Mouse (Mus musculus) lung, embryonic 16.5 days (tissue): ENCODE data around the gene Dpf1. TPM values are rescaled to one million over a fixed set of nuclear protein-coding genes. Genes with fewer than 3 reads are reported as not detected.

Experiments used
- ATAC-seq: fragments of 200-750 bp; cut with Nextera tagmentation; 2 replicates; pipeline ENCODE4 v1.8.0; 2017; ENCODE audit warnings: low read depth, mild to moderate bottlenecking, moderate library complexity
- H3K27ac ChIP-seq: fragments of 300-500 bp; sonication (generic); 2 replicates; pipeline ENCODE4 v1.5.1; 2014; ENCODE audit warnings: mild to moderate bottlenecking, control low read depth, low read length
- H3K27me3 ChIP-seq: fragments of 300-500 bp; sonication (generic); 2 replicates; pipeline ENCODE4 v1.6.1; 2014; ENCODE audit warnings: low read depth, low read length, mixed read lengths; ENCODE audit not compliant: control insufficient read depth, insufficient read depth
- H3K36me3 ChIP-seq: fragments of 300-500 bp; sonication (generic); 2 replicates; pipeline ENCODE4 v1.6.1; 2014; ENCODE audit warnings: low read length; ENCODE audit not compliant: control insufficient read depth, insufficient read depth
- H3K4me1 ChIP-seq: fragments of 300-500 bp; sonication (generic); replicated peaks from 2 replicates; pipeline ENCODE4 v1.6.1; 2014; ENCODE audit warnings: low read length, mixed read lengths; ENCODE audit not compliant: control insufficient read depth, insufficient read depth
- H3K4me2 ChIP-seq: fragments of 300-500 bp; sonication (generic); 2 replicates; pipeline ENCODE4 v1.6.1; 2014; ENCODE audit warnings: low read depth, low read length, control low read depth
- H3K4me3 ChIP-seq: fragments of 300-500 bp; sonication (generic); 2 replicates; pipeline ENCODE4 v1.5.1; 2014; ENCODE audit warnings: mild to moderate bottlenecking, low read length, control low read depth
- H3K9ac ChIP-seq: fragments of 300-500 bp; sonication (generic); 2 replicates; pipeline ENCODE4 v1.6.1; 2014; ENCODE audit warnings: low read length, control low read depth
- H3K9me3 ChIP-seq: fragments of 300-500 bp; sonication (generic); 2 replicates; pipeline ENCODE4 v1.6.1; 2016; ENCODE audit warnings: low read length; ENCODE audit not compliant: control insufficient read depth
- WGBS: fragments of 180-500 bp; shearing (Covaris S2); extraction: QIAGEN DNeasy Blood & Tissue Kit; methylation state at CpG from one replicate; pipeline ENCODE4 v1.1.7; 2014; 5-methylcytosine and 5-hydroxymethylcytosine counted together
- polyA plus RNA-seq: library from polyadenylated mRNA; unstranded; fragments of >200 nt; fragmentation: Nextera tagmentation; extraction: Ambion mirVana; gene quantifications from 2 replicates; pipeline ENCODE4 v1.2.1, GENCODE M21; 2015

Dpf1 gene
- polyA plus RNA-seq, 1 experiment from 2014 or later: 8.7 TPM

- no peak for ATAC-seq
Observed at GRCm38 (mm10) chr7:29342489-29343092, 38.8 kb downstream of the Dpf1 start.

DNA sequence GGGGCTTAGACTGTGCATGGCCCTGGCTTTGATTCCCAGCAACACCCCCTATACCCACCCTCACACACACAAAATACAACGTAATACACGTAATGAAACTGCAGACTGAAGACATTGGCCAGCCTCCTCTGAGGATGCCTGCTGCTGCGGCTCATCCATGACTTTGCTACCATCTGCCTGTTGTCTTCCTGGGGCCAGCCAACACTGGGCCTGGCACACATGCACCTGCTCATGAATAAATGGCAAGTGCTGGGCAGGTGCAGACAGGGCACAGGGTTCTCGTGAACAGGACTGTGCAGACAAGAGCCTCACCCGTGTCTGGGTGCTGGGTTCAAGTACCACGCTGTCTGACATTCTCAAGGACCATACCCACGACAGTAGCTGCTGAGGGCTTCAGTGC is 40.0 kb downstream of the Dpf1 start:
- 89% methylated on average over 7 of the region's 7 CpGs for WGBS

More at GRCm38 (mm10) chr7:29342489-29343092, 38.8 kb downstream of the Dpf1 start:
- Histone ChIP-seq H3K4me1 (no peaks in the 10 kb centered on the region), H3K9me3 (no peaks in the 10 kb centered on the region), H3K4me2 (no peak overlapping the region), H3K27ac (no peak overlapping the region), H3K27me3 (no peaks in the 10 kb centered on the region), H3K9ac (no peak overlapping the region), H3K36me3 (peaks cover 12% of the 10 kb centered on the region), H3K4me3 (no peak overlapping the region)
- 68% methylated on average over 8 of the region's 8 CpGs for WGBS

DNA sequence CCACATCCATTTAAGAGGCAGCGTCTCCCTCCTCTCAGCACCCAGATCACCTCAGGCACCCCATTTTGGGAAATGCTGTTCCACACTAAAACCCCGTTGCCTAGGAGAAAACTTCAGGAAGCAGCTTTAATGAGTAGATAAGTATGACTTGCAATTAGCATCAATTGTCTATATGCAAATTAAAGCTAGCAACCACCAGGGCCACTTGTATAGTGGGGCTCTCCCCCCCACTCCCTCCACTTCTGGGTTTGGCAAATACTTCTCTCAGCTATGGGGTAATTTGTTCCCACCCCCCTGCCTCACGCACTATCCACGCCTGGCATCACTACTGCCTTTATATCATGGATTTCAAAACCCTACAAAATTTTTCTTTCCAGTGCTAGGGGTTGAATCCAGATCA is 41.8 kb downstream of the Dpf1 start:
- 81% methylated on average over 4 of the region's 4 CpGs for WGBS

More for the DNA sequence above, 40.0 kb downstream of the Dpf1 start:
- Histone ChIP-seq H3K4me3 (no peak overlapping the region), H3K9ac (no peak overlapping the region), H3K27ac (no peak overlapping the region), H3K36me3 (peaks cover 13% of the 10 kb centered on the region), H3K4me1 (no peaks in the 10 kb centered on the region), H3K4me2 (no peak overlapping the region), H3K9me3 (no peaks in the 10 kb centered on the region), H3K27me3 (no peaks in the 10 kb centered on the region)
- ATAC-seq: no peak

GRCm38 (mm10) chr7:29346212-29346611 is 42.5 kb downstream of the Dpf1 start:
- Histone ChIP-seq H3K9me3 (no peaks in the 10 kb centered on the region), H3K4me1 (no peaks in the 10 kb centered on the region), H3K4me2 (no peak overlapping the region), H3K36me3 (peaks cover 24% of the 10 kb centered on the region), H3K27me3 (no peaks in the 10 kb centered on the region), H3K9ac (no peak overlapping the region), H3K27ac (no peak overlapping the region), H3K4me3 (no peak overlapping the region)
- ATAC-seq: no peak
- 69% methylated on average over 3 of the region's 3 CpGs for whole genome bisulfite sequencing

More for the DNA sequence above, 41.8 kb downstream of the Dpf1 start:
- H3K9ac ChIP-seq: no peak overlapping the region
- H3K9me3 ChIP-seq: no peaks in the 10 kb centered on the region
- H3K4me3 ChIP-seq: no peak overlapping the region
- no peak overlapping the region for H3K4me2 ChIP-seq
- no peaks in the 10 kb centered on the region for H3K27me3 ChIP-seq
- no peak for ATAC-seq
- H3K27ac ChIP-seq: no peak overlapping the region
- peaks cover 21% of the 10 kb centered on the region for H3K36me3 ChIP-seq
- no peaks in the 10 kb centered on the region for H3K4me1 ChIP-seq

GRCm38 (mm10) chr7:29350489-29350888 is 46.7 kb downstream of the Dpf1 start:
- Histone ChIP-seq H3K36me3 (peaks cover 40% of the 10 kb centered on the region), H3K27me3 (no peaks in the 10 kb centered on the region), H3K4me2 (no peak overlapping the region), H3K9ac (no peak overlapping the region), H3K4me3 (no peak overlapping the region), H3K9me3 (no peaks in the 10 kb centered on the region), H3K4me1 (no peaks in the 10 kb centered on the region), H3K27ac (no peak overlapping the region)
- no peak for ATAC-seq
- WGBS: 79% methylated on average over 10 of the region's 10 CpGs

- H3K4me2 ChIP-seq: no peak overlapping the region
- 95% methylated on average over 8 of the region's 8 CpGs for WGBS
- H3K27me3 ChIP-seq: no peaks in the 10 kb centered on the region
- peaks cover 37% of the 10 kb centered on the region for H3K36me3 ChIP-seq
- H3K9ac ChIP-seq: no peak overlapping the region
- ATAC-seq: no peak
- H3K27ac ChIP-seq: no peak overlapping the region
- H3K4me3 ChIP-seq: no peak overlapping the region
- no peaks in the 10 kb centered on the region for H3K4me1 ChIP-seq
- H3K9me3 ChIP-seq: no peaks in the 10 kb centered on the region
Observed at GRCm38 (mm10) chr7:29352246-29352645, 48.5 kb downstream of the Dpf1 start.

DNA sequence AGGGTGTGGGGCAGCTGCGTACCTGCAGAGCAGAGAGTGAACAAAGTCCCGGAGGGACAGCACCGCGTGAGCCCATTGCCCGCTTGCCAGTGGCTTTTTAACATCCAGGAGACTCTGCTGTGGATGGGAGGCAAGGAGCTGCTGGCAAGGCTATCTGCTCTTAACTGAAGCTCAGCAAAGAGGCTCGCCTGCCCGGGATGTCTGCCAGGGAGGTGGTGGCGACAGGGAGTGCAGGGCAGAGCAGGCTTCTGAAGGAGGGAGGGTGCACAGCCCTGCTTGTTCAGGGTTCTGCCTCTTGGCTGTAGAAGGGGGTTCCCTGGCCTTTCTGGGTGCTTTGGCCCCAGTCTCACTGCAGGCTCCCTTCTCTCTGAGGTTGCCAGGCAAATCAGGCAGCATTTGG is 50.4 kb downstream of the Dpf1 start:
- no peak overlapping the region for H3K4me3 ChIP-seq
- H3K4me1 ChIP-seq: no peaks in the 10 kb centered on the region
- H3K9ac ChIP-seq: no peak overlapping the region
- no peaks in the 10 kb centered on the region for H3K27me3 ChIP-seq
- no peak overlapping the region for H3K27ac ChIP-seq
- no peak overlapping the region for H3K4me2 ChIP-seq
- no peak for ATAC-seq
- peaks cover 32% of the 10 kb centered on the region for H3K36me3 ChIP-seq
- H3K9me3 ChIP-seq: no peaks in the 10 kb centered on the region
- WGBS: 80% methylated on average over 8 of the region's 8 CpGs

DNA sequence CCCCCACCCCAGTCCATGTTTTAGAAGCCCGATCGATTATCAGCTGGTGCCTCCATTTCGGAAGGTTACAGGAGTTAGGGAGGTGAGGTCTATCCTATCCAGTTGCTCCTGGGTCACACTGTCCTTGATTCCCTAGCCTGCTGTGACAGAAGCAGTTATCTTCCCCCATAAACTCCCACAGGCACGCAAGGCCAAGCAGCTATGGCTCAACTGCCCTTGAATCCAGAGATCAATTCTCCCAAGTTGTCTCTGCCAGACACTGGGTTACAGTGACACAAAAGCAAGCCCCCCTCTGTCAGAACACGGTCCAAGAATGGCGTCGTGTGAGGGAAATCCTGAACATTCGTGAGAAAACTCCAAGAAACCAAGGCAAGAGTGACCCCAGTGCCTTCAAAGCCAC is 51.7 kb downstream of the Dpf1 start:
- H3K9ac ChIP-seq: no peak overlapping the region
- no peak overlapping the region for H3K4me2 ChIP-seq
- no peaks in the 10 kb centered on the region for H3K9me3 ChIP-seq
- 86% methylated on average over 8 of the region's 8 CpGs for WGBS
- no peak overlapping the region for H3K27ac ChIP-seq
- no peaks in the 10 kb centered on the region for H3K4me1 ChIP-seq
- no peaks in the 10 kb centered on the region for H3K27me3 ChIP-seq
- ATAC-seq: no peak
- no peak overlapping the region for H3K4me3 ChIP-seq
- peaks cover 29% of the 10 kb centered on the region for H3K36me3 ChIP-seq

DNA sequence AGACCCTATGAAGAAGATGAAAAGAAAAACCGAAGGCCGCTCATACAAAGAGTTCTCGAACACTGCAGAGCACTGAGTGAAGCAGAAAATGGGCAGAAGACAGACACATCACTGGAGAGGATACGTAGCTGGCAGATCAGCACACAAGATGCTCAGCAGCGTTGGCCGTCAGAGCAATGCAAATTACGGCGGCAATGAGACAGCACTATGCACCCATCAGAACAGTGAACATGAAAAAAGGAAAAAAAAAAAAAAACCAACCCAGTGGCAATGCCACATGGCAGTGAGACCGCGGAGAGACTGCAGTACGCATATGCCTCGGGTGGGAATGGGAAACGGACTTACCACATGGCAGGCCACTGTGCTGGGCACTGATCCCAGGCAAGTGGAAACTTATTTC is 57.7 kb downstream of the Dpf1 start:
- Histone ChIP-seq H3K36me3 (peaks cover 12% of the 10 kb centered on the region), H3K27me3 (no peaks in the 10 kb centered on the region), H3K4me3 (no peak overlapping the region), H3K9ac (no peak overlapping the region), H3K9me3 (no peaks in the 10 kb centered on the region), H3K27ac (no peak overlapping the region), H3K4me2 (no peak overlapping the region), H3K4me1 (no peaks in the 10 kb centered on the region)
- 93% methylated on average over 13 of the region's 13 CpGs for WGBS
- no peak for ATAC-seq

DNA sequence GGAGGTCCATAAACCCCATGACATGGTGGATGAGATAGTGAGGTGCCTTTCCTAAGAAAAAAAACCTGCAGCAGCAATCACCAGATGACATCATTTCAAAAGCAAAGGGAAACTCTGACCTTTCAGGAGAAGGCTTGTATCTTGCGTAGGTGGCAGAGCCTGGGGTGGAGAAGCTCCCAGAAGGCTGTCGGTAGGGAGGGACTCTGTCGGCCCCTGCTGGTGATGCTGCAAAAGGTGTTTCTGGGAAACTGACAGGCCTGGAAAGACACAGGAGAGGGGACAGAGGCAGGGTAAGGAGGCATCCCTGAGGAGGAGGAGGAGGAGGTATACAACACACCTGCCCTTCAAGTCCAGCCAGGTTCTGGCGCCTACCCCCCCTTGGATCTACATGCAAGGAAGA is 60.3 kb downstream of the Dpf1 start:
- ATAC-seq: peak; percentile 61
- Histone ChIP-seq H3K9ac (no peak overlapping the region), H3K27me3 (no peaks in the 10 kb centered on the region), H3K4me2 (no peak overlapping the region), H3K4me1 (no peaks in the 10 kb centered on the region), H3K27ac (no peak overlapping the region), H3K9me3 (no peaks in the 10 kb centered on the region), H3K4me3 (no peak overlapping the region), H3K36me3 (peaks cover 7% of the 10 kb centered on the region; the same call in 1 of the 2 replicates)
- 21% methylated on average over 4 of the region's 4 CpGs for WGBS
